Mouse (Mus musculus) ES-E14 (cell line): Measurements from ENCODE around the gene Lasp1.

Source experiments
- HCFC1 ChIP-seq: IDR thresholded peaks from 2 replicates; pipeline ENCODE4 v1.6.1; 2012; ENCODE audit warnings: low read length, inconsistent platforms, borderline replicate concordance; ENCODE audit not compliant: insufficient read depth
- MAFK ChIP-seq: IDR thresholded peaks from 2 replicates; pipeline ENCODE4 v1.6.1; 2014; ENCODE audit warnings: mild to moderate bottlenecking, low read depth, low read length, inconsistent platforms; ENCODE audit not compliant: insufficient read depth
- ZNF384 ChIP-seq: IDR thresholded peaks from 2 replicates; pipeline ENCODE4 v1.6.1; 2012; ENCODE audit warnings: low read depth, low read length, inconsistent platforms

GRCm38 (mm10) chr11:97813746-97814515, 15.1 kb downstream of the Lasp1 start:
- TF ChIP-seq HCFC1 (no peak), ZNF384 (no peak), MAFK (no peak)
